Mouse (Mus musculus) forebrain, postnatal 0 days (tissue): Measurements from ENCODE around the gene Mb21d2. TPM values are rescaled to one million over a fixed set of nuclear protein-coding genes. Genes with fewer than 3 reads are reported as not detected.

ENCODE experiments used
- ATAC-seq: fragments of 200-750 bp; cut with Nextera tagmentation; 2 replicates; pipeline ENCODE4 v1.8.0; 2017; ENCODE audit warnings: mild to moderate bottlenecking, moderate library complexity
- DNase-seq: peaks from one replicate; pipeline ENCODE4 v3.0.0-alpha.2; 2015
- H3K27ac ChIP-seq: fragments of 300-500 bp; sonication (generic); 2 replicates; pipeline ENCODE4 v1.5.1; 2014; ENCODE audit warnings: low read depth, mild to moderate bottlenecking, antibody characterized with exemption, low read length, moderate library complexity, mixed read lengths
- H3K27me3 ChIP-seq: fragments of 300-500 bp; sonication (generic); 2 replicates; pipeline ENCODE4 v1.6.1; 2014; ENCODE audit warnings: mild to moderate bottlenecking, low read length, mixed read lengths; ENCODE audit not compliant: insufficient read depth
- H3K36me3 ChIP-seq: fragments of 300-500 bp; sonication (generic); 2 replicates; pipeline ENCODE4 v1.6.1; 2014; ENCODE audit warnings: mild to moderate bottlenecking, moderate library complexity; ENCODE audit not compliant: insufficient read depth
- H3K4me1 ChIP-seq: fragments of 300-500 bp; sonication (generic); 2 replicates; pipeline ENCODE4 v1.6.1; 2014; ENCODE audit warnings: antibody characterized with exemption; ENCODE audit not compliant: insufficient read depth
- H3K4me2 ChIP-seq: fragments of 300-500 bp; sonication (generic); 2 replicates; pipeline ENCODE4 v1.6.1; 2014; ENCODE audit warnings: low read depth, mild to moderate bottlenecking, moderate library complexity
- H3K4me3 ChIP-seq: fragments of 300-500 bp; sonication (generic); 2 replicates; pipeline ENCODE4 v1.5.1; 2014; ENCODE audit warnings: low read depth, low read length, mixed read lengths
- H3K9ac ChIP-seq: fragments of 300-500 bp; sonication (generic); 2 replicates; pipeline ENCODE4 v1.6.1; 2014; ENCODE audit warnings: mild to moderate bottlenecking
- H3K9me3 ChIP-seq: fragments of 300-500 bp; sonication (generic); 2 replicates; pipeline ENCODE4 v1.6.1; 2016; ENCODE audit warnings: low read length
- CTCF ChIP-seq: sonication (generic); IDR thresholded peaks from 2 replicates; pipeline ENCODE4 v1.5.1; 2016; ENCODE audit warnings: antibody characterized with exemption, control low read depth, low read depth
- whole genome bisulfite sequencing: fragments of 180-500 bp; shearing (Covaris S2); extraction: QIAGEN DNeasy Blood & Tissue Kit; methylation state at CpG from one replicate; pipeline ENCODE4 v1.1.7; 2014; 5-methylcytosine and 5-hydroxymethylcytosine counted together
- polyA plus RNA-seq: library from polyadenylated mRNA; unstranded; fragments of >200 nt; fragmentation: Nextera tagmentation; extraction: Ambion mirVana; gene quantifications from 2 replicates; pipeline ENCODE4 v1.2.1, GENCODE M21; 2015
- total RNA-seq: library from RNA; depleted of rRNA; stranded (reverse); fragments of >200 nt; gene quantifications from 2 replicates; pipeline ENCODE4 v1.2.3, GENCODE M21; 2014

Mb21d2 gene
- total and polyA plus RNA-seq, 2 experiments from 2014 or later, result 15.8 to 45.3 TPM

- 88% methylated on average over 3 of the region's 3 CpGs for WGBS
- no peak for TF ChIP-seq CTCF
- no peak overlapping the region for H3K9ac ChIP-seq
- DNase-seq (no peak), ATAC-seq (no peak)
- no peaks in the 10 kb centered on the region for H3K36me3 ChIP-seq
- no peak overlapping the region for H3K4me2 ChIP-seq
- H3K9me3 ChIP-seq, result no peaks in the 10 kb centered on the region
- H3K4me3 ChIP-seq, result no peak overlapping the region
- H3K4me1 ChIP-seq, result peaks cover 4% of the 10 kb centered on the region; the same call in 1 of the 2 replicates
- no peak overlapping the region for H3K27ac ChIP-seq
- H3K27me3 ChIP-seq, result no peaks in the 10 kb centered on the region
Measured at GRCm38 (mm10) chr16:28845336-28845735, 84.1 kb downstream of the Mb21d2 start.

GRCm38 (mm10) chr16:28841102-28841501 lies 88.4 kb downstream of the Mb21d2 start:
- Histone ChIP-seq H3K27ac (no peak overlapping the region), H3K9me3 (no peaks in the 10 kb centered on the region), H3K36me3 (no peaks in the 10 kb centered on the region), H3K4me1 (peaks cover 4% of the 10 kb centered on the region; the same call in 1 of the 2 replicates), H3K4me2 (0 out of 2 replicates have a peak overlapping the region, but pooled peaks have one; percentile 17), H3K4me3 (no peak overlapping the region), H3K9ac (no peak overlapping the region), H3K27me3 (no peaks in the 10 kb centered on the region)
- TF ChIP-seq CTCF, result peak; percentile 47
- DNase-seq (peak; percentile 42), ATAC-seq (peak; percentile 32; the same call in 1 of the 2 replicates)
- 5% methylated on average over 11 of the region's 11 CpGs for WGBS

GRCm38 (mm10) chr16:28840075-28840974 lies 89.1 kb downstream of the Mb21d2 start:
- TF ChIP-seq CTCF, result peak; percentile 86
- DNase-seq (peak; percentile 90), ATAC-seq (peak; percentile 75)
- Histone ChIP-seq H3K4me2 (no peak overlapping the region), H3K36me3 (no peaks in the 10 kb centered on the region), H3K9ac (no peak overlapping the region), H3K4me1 (peaks cover 4% of the 10 kb centered on the region; the same call in 1 of the 2 replicates), H3K9me3 (no peaks in the 10 kb centered on the region), H3K27ac (no peak overlapping the region), H3K27me3 (no peaks in the 10 kb centered on the region), H3K4me3 (no peak overlapping the region)
- 55% methylated on average over 24 of the region's 24 CpGs for WGBS

GRCm38 (mm10) chr16:28839575-28839974 lies 89.9 kb downstream of the Mb21d2 start:
- Histone ChIP-seq H3K27me3 (no peaks in the 10 kb centered on the region), H3K36me3 (no peaks in the 10 kb centered on the region), H3K4me1 (peaks cover 4% of the 10 kb centered on the region; the same call in 1 of the 2 replicates), H3K4me3 (no peak overlapping the region), H3K9ac (no peak overlapping the region), H3K27ac (no peak overlapping the region), H3K9me3 (no peaks in the 10 kb centered on the region), H3K4me2 (no peak overlapping the region)
- TF ChIP-seq CTCF, result peak; percentile 33; the same call in 1 of the 2 replicates
- no peak for DNase-seq
- 86% methylated on average over 9 of the region's 9 CpGs for WGBS
- ATAC-seq, result no peak

GRCm38 (mm10) chr16:28838016-28838415 lies 91.5 kb downstream of the Mb21d2 start:
- DNase-seq (peak; percentile 85), ATAC-seq (peak; percentile 70)
- peak; percentile 93 for TF ChIP-seq CTCF
- WGBS, result 16% methylated on average over 12 of the region's 12 CpGs
- Histone ChIP-seq H3K4me3 (no peak overlapping the region), H3K27me3 (no peaks in the 10 kb centered on the region), H3K4me2 (no peak overlapping the region), H3K36me3 (no peaks in the 10 kb centered on the region), H3K4me1 (peaks cover 4% of the 10 kb centered on the region; the same call in 1 of the 2 replicates), H3K9ac (no peak overlapping the region), H3K27ac (no peak overlapping the region), H3K9me3 (no peaks in the 10 kb centered on the region)

- DNase-seq, result no peak
- no peak overlapping the region for H3K4me2 ChIP-seq
- no peaks in the 10 kb centered on the region for H3K27me3 ChIP-seq
- no peak for ATAC-seq
- no peak for TF ChIP-seq CTCF
- H3K9me3 ChIP-seq, result no peaks in the 10 kb centered on the region
- no peak overlapping the region for H3K4me3 ChIP-seq
- H3K27ac ChIP-seq, result no peak overlapping the region
- WGBS, result 63% methylated on average over 12 of the region's 12 CpGs
- H3K9ac ChIP-seq, result no peak overlapping the region
- peaks cover 12% of the 10 kb centered on the region for H3K36me3 ChIP-seq
- H3K4me1 ChIP-seq, result no peaks in the 10 kb centered on the region
Measured at GRCm38 (mm10) chr16:28832085-28832635, 97.3 kb downstream of the Mb21d2 start.

- DNase-seq (no peak), ATAC-seq (no peak)
- H3K36me3 ChIP-seq, result peaks cover 16% of the 10 kb centered on the region
- no peaks in the 10 kb centered on the region for H3K27me3 ChIP-seq
- H3K9me3 ChIP-seq, result no peaks in the 10 kb centered on the region
- H3K4me3 ChIP-seq, result no peak overlapping the region
- H3K4me1 ChIP-seq, result no peaks in the 10 kb centered on the region
- no peak overlapping the region for H3K27ac ChIP-seq
- TF ChIP-seq CTCF, result no peak
- WGBS, result 92% methylated on average over 10 of the region's 10 CpGs
- no peak overlapping the region for H3K9ac ChIP-seq
- no peak overlapping the region for H3K4me2 ChIP-seq
Measured at GRCm38 (mm10) chr16:28829263-28829955, 100.1 kb downstream of the Mb21d2 start.
